Mouse (Mus musculus): ENCODE measurements around the gene Nanog.
"Not testable (repeated sequence)": the region's sequence is repeated elsewhere in the genome, so short reads cannot be mapped to it uniquely, and the experiment has no call there.

The Nanog gene

DNA sequence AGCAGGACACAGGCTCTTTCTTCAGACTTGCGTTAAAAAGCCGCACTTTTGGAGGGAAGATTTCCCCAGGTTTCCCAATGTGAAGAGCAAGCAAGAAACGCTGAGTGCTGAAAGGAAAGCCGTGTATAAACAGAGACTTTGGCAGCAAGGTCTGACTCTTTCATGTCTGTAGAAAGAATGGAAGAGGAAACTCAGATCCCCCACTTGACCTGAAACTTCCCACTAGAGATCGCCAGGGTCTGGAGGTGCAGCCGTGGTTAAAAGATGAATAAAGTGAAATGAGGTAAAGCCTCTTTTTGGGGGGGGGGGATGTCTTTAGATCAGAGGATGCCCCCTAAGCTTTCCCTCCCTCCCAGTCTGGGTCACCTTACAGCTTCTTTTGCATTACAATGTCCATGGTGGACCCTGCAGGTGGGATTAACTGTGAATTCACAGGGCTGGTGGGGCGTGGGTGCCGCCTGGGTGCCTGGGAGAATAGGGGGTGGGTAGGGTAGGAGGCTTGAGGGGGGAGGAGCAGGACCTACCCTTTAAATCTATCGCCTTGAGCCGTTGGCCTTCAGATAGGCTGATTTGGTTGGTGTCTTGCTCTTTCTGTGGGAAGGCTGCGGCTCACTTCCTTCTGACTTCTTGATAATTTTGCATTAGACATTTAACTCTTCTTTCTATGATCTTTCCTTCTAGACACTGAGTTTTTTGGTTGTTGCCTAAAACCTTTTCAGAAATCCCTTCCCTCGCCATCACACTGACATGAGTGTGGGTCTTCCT lies at the start of gene Nanog:
Gene Nanog, plus strand, starts transcription at position 454 of the 765 bp plus-strand sequence.
- DNase-seq (ENCODE audit: low spot score in 2 of 2), result no peak

DNA sequence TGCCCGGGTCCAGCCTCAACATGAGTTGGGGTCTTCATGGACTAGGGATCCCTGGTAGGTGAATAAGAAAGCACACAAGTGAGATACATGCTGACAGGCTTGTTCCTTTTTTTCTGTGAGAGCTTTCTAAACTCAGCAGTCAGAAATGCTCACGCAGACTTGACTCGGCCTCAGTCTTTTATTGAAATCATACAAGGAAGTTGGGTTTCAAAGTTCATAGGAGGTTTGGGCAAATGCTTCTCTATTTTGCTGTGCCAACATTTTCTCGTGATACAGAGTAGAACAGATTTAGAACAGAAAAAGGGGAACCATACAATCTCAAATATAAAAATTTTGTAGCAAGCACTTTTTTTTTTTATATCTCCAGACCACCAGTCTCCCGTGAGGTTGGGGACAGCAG lies 49.7 kb upstream of the Nanog start:
- DNase-seq (ENCODE audit: low spot score in 2 of 2), result no peak

DNA sequence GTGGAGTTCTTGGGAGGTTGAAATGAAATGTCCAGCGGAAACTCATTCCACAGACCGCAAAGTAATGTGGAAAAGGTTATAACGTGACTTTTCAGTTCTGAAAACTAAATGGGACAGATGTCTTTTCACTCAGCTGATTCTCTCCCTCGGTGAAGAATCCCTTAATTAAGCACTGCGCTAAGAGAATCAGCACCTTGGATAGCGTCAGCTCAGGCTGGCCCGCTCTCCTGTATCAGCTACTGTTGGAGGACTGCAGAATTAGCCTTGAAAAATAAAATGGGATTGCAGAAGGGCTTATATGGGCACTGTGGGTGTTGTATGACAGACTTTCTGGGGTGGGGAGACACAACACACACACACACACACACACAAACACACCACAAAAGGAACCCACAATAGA lies 47.7 kb upstream of the Nanog start:
- no peak for DNase-seq (ENCODE audit: low spot score in 2 of 2)

DNA sequence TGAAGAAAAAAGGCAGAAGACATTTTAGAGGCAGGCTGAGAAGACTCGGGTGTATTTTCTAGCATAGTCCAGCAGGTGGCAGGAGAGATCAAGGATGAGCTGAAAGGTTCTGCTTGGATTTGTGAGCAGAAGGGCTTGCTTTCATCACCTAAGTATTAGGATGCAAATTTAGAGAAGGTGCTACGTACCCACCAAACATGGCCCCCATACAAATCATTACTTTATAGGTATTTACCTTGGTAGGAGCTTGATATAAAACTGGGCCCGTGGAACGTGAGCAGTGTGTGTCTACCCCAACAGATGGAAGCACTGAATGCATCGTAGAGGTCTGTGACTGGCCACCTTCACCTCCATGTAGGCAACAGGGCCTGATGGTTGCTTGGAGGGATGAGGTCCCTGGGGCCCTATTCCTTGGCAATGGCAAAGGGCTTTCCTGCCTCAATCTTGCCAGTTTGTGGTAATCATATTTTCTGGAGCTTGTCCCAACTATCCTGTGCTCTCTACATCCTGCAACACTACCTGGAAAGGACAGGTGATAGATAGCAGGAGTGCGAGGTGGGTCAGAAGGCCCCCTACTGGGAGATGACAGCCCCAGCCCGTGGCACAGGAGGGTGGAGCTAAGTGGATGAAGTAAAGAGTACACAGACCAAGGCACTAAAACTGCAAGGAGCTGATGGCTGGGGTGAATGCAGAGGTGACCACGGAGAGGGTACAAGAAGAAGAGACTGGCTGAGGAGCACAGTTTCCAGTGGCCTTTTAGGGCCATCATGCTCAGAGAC lies 46.5 kb upstream of the Nanog start:
- no peak for DNase-seq (ENCODE audit: low spot score in 2 of 2)

DNA sequence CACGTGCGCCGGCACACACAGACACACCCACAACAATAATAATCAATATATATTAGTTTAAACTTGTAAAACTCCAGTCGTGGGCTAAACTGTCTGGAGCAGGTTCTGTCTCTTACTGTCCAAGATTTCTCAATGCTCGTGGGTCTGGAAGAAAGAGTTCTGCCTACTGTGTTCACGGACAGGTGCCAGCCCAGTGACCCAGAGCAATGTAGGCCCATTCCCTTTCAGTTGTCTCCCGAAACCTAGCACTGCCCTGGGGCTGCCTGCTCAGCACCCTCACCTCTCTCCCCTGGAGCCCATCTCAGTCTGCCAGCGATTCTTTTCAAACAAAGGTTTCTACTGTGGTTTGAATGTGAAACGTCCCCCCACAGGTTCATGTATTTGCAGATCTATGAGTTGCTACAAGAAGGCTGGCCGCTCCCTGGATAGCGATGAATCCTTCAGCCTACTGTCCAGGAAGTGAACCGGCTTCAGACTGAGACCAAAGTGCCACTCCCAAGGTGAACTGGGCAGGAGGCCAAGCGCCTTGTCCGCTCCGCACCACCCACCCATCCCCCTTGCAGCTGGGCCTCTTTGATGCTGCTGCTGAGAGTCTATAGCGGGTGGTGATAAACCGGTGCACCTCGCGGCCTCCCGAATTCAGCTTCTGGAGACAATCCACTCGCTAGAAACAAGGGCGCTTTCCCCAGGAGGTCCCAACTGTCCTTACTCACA lies 44.6 kb upstream of the Nanog start:
- DNase-seq (ENCODE audit: low spot score in 2 of 2), result no peak

DNA sequence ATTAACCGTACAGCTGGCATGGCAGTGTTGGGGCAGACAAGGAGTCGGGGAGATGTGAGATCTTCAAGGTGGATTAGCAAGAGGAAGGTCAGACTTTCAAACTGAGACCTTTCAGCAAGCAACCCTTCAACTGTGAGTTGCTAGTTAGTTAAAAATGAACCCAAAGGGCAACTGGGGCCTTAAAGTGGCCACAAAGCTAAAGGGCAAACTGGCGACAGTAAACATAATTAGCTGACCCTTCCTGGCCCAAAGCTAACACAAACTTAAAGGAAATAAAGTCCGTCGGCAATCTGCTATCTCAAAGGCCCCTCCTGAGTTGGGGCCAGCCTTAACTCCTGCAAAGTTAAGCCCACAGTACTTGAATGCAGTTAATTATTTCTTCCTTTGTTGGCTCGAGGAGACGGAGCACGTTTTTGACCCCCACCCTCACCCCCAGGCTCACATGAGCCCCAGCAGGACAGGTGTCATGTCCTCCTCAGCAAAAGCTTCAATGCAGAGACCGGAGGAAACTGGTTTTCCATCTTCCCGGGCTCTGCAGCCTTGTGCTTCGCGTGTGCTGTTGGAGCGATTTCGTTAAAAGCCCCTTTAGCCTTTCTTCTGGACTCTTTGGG lies 43.6 kb upstream of the Nanog start:
- no peak for DNase-seq (ENCODE audit: low spot score in 2 of 2)

DNA sequence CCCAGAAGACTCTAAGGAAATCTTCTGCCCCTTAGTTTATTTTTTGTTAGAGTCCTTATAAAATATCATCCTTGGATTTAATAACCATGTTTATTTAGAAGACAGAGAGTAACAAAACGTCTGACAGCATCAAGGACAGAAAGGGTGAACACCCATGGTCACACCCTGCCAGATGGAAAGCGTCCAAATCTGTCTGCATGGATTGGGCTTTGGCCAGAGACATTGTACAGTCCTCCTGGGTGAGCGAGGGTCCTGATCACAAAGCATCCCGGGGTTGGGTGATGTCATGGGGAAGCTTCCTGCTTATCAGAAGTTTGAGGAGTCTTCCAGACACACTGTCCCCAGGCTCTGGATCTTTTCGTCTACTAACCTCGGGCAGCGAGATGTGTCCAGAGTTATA lies 41.4 kb upstream of the Nanog start:
- DNase-seq (ENCODE audit: low spot score in 2 of 2), result no peak

DNA sequence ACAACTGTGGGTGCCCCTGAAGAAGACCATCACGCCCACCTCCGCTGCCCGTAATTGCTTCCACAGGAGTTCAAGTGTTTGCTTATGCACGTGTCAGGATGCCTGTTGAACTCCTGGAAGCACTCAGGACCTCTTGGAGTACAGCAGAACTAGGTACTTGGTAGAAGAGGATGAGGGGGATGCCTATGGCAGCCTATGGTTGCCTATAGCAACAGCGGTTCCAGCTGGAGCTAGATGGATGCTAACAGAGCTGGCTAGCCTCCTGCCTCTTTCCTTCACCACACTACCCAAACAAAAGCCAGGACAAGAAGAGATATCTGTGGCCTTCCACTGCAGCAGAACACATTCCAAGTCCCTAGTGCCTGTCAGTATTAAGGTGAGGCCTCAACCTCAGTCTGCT lies 39.6 kb upstream of the Nanog start:
- no peak for DNase-seq (ENCODE audit: low spot score in 2 of 2)

DNA sequence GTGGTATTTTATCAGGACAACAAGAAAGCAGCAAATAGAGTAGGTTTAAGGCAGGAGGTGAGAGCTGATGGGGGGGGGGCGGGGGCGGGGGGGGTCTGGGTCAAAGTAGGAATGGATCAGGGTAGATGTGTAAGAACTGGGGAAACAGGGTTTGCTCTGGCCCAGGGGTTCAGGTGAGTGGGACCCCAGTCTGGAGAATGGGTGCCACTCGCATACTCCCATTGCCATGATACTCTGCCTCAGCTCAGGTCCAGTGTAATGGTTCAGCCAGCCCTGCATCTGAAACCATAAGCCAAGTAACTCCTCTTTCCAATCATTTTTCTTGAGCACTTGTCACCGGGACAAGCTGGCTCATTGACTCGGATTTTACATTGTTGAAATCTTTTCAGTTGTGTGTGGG lies 38.5 kb upstream of the Nanog start:
- no peak for DNase-seq (ENCODE audit: low spot score in 2 of 2)

DNA sequence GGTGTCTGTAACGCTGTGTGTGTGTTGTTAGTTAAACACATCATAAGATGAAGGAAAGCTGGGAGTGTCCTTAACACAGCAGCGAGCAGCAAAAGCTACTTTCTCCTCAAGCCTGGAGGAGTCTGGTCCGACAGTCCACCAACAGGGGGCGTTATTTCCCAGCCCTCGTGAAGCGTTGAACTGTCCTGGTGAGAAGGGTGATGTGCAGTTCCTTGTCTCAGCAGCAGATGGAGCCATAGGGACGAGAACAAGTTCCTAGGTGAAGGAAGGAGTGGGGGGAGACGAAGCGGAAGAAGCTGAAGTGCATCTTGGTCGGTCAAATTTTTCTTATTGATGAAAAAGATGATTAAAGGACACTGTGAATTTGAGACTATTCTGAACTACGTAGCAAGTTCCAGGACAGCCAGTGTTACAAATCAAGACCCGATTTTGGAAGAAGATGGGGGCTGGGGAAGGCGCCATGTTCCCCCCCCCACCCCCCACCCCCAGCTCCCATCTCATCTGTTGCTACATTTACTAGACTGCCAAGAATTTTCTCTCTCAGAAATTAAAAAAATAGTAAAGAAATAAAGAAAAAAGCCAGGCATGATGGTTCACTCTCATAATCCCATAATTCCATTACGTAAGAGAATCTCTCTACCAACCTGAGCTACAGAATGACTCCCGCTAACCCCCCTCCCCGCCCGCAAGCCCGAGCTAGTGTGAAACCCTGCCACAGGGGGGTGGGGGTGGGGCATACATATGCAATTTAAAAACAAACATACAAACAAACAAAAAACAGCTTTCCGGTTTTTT lies 37.7 kb upstream of the Nanog start:
- peak; percentile 96 for DNase-seq (ENCODE audit: low spot score in 2 of 2)

DNA sequence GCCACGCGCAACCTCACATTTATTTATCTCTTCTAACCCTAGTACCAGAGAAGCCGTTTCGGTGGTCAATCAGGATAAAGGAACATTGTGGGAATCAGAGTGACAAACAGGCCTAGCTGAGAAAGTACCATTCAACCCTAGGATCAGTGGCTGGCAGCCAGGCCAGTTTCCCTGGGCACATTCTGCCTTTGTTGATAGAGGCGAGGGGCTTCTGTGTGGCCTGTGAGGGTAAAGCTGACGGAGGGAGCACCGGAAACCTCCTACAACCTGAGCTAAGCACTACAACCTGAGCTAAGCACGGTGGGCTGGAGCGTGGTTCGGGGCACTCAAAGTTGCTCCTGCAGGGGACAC lies 37.1 kb upstream of the Nanog start:
- peak in 1 of 2 experiments; percentile 7 for DNase-seq (ENCODE audit: low spot score in 2 of 2)

DNA sequence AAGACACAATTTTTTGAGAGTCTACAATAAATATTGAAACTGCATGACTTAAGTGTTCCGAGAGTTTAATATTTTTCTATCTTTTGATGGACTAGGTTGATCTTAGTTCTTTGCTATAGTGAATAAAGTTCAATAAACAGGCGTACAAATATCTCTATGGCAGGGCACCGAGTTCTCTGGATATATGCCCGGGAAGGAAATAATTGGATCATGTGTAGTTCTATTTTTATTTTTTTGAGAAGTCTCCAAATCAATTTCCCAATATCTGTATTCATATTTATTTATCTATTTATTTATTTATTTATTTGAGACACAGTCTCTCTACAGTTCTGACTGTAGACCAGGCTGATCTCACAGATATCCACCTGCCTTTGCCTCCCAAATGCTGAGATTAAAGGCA lies 36.4 kb upstream of the Nanog start:
- no peak for DNase-seq (ENCODE audit: low spot score in 2 of 2)

DNA sequence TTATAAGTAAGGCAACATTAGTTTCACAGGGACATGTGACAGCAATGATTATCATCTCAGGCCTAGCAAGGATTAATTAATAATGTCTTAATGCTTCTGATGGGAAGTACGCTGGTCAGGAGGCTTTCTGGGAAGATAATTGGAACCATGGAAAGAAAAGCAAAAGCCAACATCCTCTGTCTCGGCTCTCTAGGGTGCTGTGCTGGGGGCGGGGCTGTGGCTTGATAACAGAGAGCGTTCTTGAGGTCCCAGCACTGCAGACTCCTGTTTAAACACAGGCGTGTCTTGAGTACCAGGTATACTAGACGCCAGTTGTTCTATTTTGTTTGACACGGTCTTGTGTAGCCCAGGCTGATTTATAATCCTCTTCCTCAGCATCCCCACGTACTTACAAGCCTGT lies 34.5 kb upstream of the Nanog start:
- no peak for DNase-seq (ENCODE audit: low spot score in 2 of 2)

DNA sequence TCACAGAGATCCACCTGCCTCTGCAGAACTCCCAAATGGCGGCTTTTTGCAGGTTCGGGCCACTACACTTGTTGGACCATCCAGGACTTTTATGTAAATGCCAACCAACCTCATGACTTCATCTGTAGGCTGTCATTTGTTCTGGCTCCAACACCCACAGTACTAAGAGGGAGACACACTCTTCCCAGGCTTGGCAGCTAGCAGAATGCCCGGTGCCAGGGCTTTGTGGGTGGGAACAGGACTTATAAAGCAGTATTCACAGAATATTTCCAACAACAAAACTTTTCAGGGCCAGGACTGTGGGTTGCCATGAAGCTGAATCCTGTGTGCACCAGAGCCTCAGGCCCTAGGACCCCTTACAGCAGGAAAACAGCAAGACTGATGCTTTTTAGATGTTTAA lies 24.6 kb upstream of the Nanog start:
- peak; percentile 70 to 75 for DNase-seq (ENCODE audit: low spot score in 2 of 2)

DNA sequence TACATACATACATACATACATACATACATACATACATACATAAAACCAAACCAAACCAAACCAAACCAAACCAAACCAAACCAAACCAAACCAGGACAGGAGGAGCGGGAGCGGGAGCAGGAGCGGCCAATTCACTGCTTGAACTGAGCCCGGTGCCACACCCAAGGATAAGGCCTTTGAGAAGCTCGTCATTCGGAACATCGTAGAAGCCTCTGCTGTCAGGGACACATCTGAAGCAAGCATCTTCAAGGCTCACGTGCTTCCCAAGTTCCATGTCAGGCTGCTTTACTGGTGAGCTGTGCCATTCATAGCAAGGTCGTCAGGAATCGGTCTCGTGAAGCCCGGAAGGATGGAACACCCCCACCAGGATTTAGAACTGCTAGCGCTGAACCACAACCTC lies 20.6 kb upstream of the Nanog start:
- no peak for DNase-seq (ENCODE audit: low spot score in 2 of 2)

DNA sequence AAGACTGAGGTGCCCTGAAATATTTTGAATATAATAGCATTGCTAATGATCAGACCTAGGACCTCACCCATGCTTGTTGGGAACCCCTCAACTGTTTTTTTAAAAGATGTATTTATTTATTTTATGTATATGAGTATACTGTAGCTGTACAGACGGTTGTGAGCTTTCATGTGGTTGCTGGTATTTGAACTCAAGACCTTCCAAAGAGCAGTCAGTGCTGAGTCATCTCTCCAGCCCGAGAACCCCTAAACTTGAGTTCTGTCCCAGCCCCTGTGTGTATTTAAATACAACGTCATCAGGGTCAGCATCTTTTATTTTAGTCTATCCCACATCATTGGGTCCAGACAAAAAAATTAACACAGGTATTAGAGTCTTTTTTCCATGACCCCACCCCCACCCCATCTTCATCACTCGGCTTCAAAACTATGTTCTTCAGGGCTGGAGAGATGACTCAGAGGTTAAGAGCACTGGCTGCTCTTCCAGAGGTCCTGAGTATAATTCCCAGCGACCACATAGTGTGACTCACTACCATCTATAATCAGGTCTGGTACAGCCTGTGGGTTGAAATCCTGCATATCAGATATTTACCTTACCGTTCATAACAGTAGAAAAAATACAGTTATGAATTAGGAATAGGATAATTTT lies 17.8 kb upstream of the Nanog start:
- DNase-seq (ENCODE audit: low spot score in 2 of 2), result no peak

DNA sequence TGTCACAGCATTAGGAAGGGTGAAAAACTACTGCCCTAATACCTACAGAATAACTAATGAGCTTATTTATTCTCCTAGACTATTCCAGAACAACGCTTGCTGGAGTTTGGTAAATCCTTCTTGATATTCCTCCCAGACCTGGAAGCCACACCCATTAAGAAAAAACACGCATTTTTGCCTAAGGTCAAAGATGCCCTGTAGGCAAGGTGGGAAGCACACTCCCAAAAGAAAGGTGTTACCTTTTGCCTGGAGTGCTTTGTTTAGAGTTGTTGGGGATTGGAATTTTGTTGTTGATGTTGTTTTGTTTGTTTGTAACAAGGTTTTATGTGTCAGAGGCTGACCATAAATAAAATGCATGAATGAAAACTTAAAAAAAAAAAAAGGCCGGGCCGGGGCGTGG lies 17.2 kb upstream of the Nanog start:
- DNase-seq (ENCODE audit: low spot score in 2 of 2), result no peak

DNA sequence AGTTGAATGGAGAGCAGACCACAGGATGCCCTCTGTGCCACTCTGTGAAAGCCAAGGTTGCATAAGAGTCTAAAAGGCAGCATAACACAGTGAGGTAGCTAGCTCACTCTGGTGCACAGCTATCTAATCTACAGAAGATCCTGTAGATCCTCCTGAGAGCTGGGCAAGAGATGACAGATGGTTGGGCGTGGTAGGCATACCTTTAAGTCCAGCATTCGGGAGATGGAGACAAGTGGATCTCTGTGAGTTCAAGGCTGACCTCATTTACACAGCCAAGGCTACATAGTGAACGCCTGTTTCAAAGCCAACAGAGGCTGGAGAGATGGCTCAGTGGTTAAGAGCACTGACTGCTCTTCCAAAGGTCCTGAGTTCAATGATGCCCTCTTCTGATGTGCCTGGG lies 11.9 kb upstream of the Nanog start:
- no peak for DNase-seq (ENCODE audit: low spot score in 2 of 2)

DNA sequence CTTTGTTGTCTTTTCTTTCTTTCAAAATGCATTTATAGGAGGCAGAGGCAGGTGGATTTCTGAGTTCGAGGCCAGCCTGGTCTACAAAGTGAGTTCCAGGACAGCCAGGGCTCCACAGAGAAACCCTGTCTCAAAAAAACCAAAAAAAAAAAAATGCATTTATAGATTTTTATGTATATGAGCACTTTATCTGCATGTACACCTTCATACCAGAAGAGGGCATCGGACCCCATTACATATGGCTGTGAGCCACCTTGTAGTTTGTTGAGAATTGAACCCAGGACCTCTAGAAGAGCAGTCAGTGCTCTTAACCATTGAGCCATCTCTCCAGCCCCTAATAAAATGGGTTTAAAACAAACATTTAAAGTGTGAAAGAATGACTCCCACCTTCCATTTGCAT lies 7.7 kb upstream of the Nanog start:
- not testable (repeated sequence) for DNase-seq (ENCODE audit: low spot score in 2 of 2)

DNA sequence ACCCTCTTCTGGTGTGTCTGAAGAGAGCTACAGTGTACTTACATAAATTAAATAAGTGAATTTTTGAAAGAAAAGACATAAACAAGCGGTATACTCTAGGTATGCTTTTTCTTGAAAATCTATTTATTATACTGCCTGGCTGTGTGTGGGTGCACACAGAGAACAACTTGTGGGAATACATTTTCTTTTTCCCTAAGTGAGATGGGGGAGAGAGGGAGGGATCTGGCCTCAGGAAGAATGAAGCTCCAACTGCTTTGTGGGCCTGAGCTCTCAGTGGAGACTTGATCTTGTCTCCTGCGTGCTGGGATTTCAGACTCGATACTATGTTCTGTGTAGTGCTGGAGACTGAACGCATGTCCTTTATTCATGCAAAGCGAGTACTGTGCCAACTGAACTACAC lies 5.5 kb upstream of the Nanog start:
- peak in 1 of 2 experiments; percentile 6 for DNase-seq (ENCODE audit: low spot score in 2 of 2)

All from right cerebral cortex, postnatal 36 days (tissue).